Mouse (Mus musculus) cerebral cortex, adult 2 months (tissue): Measurements from ENCODE around the gene Cbfa2t3.

ENCODE experiments used
- WGBS: fragments of 180-500 bp; shearing (Covaris S2); methylation state at CpG from one replicate; pipeline ENCODE4 v1.1.7; 2018; 5-methylcytosine and 5-hydroxymethylcytosine counted together

Gene Cbfa2t3

DNA sequence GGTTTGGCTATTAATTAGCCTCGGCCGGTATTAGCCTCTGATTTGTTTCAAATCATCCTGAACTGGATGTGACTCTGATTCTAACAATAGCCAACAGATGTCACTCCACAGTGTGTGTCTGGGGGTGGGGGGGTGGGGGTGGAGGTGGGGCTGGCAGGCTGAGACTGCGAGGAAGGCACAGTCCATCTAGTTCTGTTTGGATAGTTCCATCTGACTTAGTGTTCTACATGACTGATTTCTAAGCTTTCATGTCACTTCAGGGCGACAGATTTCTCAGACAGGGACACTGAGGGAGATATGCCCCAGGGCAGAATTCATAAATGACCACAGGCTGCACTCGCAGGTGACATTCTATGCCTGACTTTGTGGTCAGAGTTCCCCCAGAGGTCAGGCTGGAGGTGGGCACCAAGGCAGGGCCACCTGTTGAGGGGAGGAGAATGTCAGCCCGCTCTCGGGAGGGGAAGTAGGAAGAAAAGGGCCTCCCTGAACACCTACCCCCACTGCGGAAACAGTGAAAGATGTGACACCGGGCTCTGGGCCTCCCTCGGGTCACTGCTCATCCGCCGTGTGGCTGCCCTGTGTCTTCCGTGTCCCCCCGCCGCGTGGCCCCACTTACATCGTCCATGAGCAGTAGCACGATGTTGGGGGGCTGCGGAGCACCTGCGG, 88.2 kb downstream of the Cbfa2t3 start:
- 3% methylated on average over 20 of the region's 20 CpGs for WGBS

- 47% methylated on average over 4 of the region's 4 CpGs for WGBS
These were observed 88.7 kb downstream of the Cbfa2t3 start for GRCm38 (mm10) chr8:122610209-122610608.

DNA sequence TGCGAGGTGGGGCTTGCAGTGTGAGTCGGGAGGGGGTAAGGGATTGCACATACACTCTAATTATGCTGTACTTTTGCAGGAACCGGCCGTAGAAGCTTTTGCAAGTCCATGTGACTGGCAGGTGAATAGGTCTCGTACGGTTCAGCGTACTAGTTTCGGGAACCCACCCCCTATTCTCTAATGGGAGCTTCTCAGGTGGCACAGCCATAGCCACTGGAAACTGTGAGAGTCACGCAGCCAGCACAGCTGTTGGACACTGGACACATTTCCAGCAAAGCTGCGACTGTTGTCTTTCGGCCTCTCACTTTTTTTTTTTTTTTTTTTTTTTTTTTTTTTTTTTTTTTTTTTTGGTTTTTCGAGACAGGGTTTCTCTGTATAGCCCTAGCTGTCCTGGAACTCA, 92.1 kb downstream of the Cbfa2t3 start:
- 72% methylated on average over 11 of the region's 12 CpGs for WGBS

DNA sequence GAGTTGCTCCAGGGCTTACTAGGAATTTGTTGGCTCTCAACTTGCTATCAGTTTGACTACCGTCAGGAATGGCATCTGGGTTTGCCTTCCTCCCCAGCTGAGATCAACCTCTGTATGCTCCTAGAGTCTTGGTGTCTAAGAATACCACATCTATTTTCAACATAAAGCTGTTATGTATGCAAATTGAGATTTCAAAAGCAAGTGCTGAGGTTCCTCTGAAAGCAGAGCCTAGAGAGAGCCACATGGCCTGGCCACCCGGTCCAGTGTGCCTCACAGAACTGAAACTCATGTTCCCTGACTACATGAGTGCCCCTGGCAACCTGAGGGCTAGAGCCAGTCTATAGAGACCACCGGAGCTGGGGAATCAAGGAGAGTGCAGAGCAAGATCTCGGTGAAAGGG, 93.5 kb downstream of the Cbfa2t3 start:
- WGBS, result 41% methylated on average over 4 of the region's 4 CpGs

GRCm38 (mm10) chr8:122604640-122605039, 94.3 kb downstream of the Cbfa2t3 start:
- 75% methylated on average over 1 of the region's 1 CpGs for whole genome bisulfite sequencing

DNA sequence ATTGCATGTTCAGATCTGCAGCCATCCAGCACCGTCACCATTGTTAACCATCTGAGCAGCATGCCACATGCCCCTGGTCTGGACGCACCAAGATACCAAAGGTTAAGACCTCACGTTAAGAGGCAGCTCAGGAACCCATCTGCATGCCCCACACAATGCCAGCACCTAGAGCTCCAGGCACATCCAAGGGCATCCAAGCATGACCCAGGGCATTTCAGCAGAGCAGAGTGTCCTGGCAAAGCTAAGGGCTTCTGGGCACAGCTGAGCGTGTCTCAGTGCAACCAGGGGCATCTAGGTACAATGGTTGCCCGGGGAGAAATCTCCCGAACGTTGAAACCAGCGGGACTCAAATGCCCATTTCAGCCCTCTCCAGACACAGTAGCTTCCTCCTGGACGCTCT, 98.2 kb downstream of the Cbfa2t3 start:
- WGBS, result 89% methylated on average over 9 of the region's 9 CpGs

- WGBS, result 69% methylated on average over 4 of the region's 4 CpGs
These were observed 102.9 kb downstream of the Cbfa2t3 start for GRCm38 (mm10) chr8:122596031-122596430.

- WGBS, result 87% methylated on average over 19 of the region's 19 CpGs
These were observed 105.0 kb downstream of the Cbfa2t3 start for GRCm38 (mm10) chr8:122593783-122594507.

- WGBS, result 85% methylated on average over 12 of the region's 12 CpGs
These were observed 105.7 kb downstream of the Cbfa2t3 start for GRCm38 (mm10) chr8:122593240-122593639.

- WGBS, result 87% methylated on average over 10 of the region's 10 CpGs
These were observed 112.2 kb downstream of the Cbfa2t3 start for GRCm38 (mm10) chr8:122586749-122587148.

DNA sequence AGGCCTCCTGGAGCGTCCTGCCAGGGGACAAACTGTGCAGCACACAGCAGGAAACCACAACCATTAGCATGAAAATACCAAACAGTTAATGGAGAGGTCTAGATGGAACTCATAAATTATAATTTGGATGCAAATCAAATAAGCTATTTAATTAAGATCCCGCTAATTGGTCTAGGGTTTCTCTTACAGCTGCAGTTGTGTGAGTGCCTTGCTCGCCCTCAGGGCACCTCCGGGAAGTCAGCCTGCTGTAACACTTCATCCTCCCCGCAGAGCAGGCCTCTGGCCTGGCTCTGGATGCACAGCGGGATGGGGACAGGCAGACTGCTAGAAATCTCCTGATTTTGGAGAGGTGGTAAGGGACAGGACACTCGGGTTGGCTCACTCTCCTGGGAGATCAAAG, 112.7 kb downstream of the Cbfa2t3 start:
- 75% methylated on average over 7 of the region's 7 CpGs for WGBS

- WGBS, result 85% methylated on average over 14 of the region's 14 CpGs
These were observed 113.5 kb downstream of the Cbfa2t3 start for GRCm38 (mm10) chr8:122585411-122585891.

DNA sequence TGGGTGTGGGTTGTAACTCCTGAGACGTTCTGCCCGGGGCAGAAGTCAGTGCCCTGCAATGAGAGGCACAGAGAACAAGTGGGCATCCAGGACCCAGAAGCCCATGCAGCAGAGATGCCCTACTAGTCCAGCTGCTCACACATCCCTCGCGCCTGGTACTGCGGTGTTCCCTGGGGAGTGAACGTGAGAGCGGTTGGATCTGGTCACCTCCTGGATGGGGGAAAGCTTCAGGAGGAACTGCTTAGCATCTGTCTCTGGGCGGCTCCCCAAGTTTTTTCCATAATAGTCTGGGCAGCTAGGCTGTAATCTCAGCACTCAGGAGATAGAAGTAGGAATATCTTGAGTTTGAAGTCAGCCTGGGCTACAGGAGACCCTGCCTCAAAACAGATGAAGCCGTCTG, 113.9 kb downstream of the Cbfa2t3 start:
- WGBS, result 73% methylated on average over 9 of the region's 9 CpGs

GRCm38 (mm10) chr8:122580926-122581325, 118.0 kb downstream of the Cbfa2t3 start:
- 90% methylated on average over 13 of the region's 15 CpGs for WGBS

GRCm38 (mm10) chr8:122579196-122579595, 119.7 kb downstream of the Cbfa2t3 start:
- 55% methylated on average over 7 of the region's 7 CpGs for WGBS

GRCm38 (mm10) chr8:122577116-122577515, 121.8 kb downstream of the Cbfa2t3 start:
- WGBS, result 39% methylated on average over 10 of the region's 10 CpGs

DNA sequence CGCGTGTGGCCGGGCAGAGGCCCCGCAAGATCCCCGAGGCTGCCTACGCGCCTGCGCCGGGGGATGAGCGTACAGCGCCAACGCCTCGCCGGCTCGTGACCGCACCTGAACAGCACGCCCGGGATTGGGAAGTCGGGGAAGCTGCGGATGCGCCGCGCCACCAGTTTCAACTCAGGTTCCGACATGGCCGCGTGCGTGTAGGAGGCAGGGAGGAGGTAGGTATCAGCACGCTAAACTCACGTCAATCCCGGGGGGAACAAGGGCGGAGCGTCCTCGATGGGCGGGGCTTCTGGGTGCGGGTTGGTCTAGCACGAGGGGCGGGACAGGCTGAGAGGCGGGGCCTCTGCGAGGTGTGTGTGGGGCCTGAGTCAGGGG, 122.3 kb downstream of the Cbfa2t3 start, which contains the start of gene Aprt:
Gene Aprt (minus strand): TSS at position 262 of the 375 bp plus-strand sequence.
- WGBS, result under 1% methylated on average over 39 of the region's 39 CpGs

DNA sequence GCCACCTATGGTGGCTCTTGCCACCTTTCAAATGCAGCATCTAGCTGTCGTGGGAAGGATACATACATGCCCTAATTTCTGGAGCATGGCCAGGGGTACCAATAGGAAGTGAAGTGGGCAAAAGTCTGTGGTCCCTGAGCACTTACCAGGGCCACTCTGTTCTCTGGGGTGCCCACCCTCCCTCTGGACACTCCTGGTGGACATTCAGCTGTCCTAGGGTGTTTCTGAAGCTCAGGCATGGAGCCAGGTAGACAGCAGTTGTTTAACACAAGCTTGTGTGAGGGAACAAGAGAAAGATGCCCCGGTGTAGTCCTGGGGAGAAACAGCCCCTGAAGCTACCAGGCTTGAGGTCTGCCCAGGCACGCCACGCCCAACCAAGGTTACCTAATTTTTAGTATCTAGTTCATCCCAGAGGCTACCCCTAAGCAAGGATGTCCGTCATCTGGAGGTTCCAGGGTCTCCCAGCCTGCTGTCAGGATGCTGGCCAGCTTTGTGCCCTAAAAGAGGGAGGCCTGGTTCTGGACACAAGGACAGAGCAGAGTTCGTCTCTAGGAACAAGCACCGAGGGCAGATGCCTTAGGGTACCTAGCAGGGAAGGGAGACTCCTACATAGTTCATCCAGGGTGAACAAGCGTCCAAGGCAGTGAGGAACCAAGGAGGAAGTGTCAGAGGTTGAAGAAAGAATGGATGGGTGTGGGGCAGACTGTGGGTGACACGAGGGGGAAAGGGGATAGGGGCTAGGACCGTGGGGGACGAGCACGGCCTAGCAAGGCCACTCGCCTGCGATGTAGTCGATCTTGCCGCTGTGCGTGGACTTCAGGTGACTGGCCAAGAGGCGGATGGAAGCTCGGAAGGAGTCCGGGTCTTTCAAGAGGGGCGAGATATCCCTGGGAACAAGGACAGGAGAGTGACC, 122.9 kb downstream of the Cbfa2t3 start:
- WGBS, result 14% methylated on average over 21 of the region's 21 CpGs

GRCm38 (mm10) chr8:122575286-122575685, 123.6 kb downstream of the Cbfa2t3 start:
- WGBS, result 69% methylated on average over 8 of the region's 8 CpGs
